Mouse (Mus musculus) liver, embryonic 14.5 days (tissue): ENCODE measurements at regions not wholly inside any gene's neighbourhood (a gene's known extent, or its start where the extent isn't known, plus 50 kb on each side); places are given as distances from the start of the nearest gene placed in this dataset.

ENCODE experiments used
- ATAC-seq: fragments of 200-750 bp; cut with Nextera tagmentation; 2 replicates; pipeline ENCODE4 v1.8.0; 2017; ENCODE audit warnings: moderate number of reproducible peaks, mild to moderate bottlenecking, moderate library complexity; ENCODE audit not compliant: insufficient read depth
- DNase-seq, 3 experiments: peaks; one replicate each; pipeline ENCODE4 v3.0.0-alpha.2; 2012 to 2013; ENCODE audit warnings: low read depth in 3 of 3, low spot score in 3 of 3
- H3K27ac ChIP-seq: fragments of 300-500 bp; sonication (generic); 2 replicates; pipeline ENCODE4 v1.5.1; 2014; ENCODE audit warnings: moderate library complexity, mild to moderate bottlenecking, control low read depth, inconsistent platforms
- H3K27me3 ChIP-seq: fragments of 300-500 bp; sonication (generic); 2 replicates; pipeline ENCODE4 v1.6.1; 2014; ENCODE audit warnings: mild to moderate bottlenecking, low read length, moderate library complexity; ENCODE audit not compliant: control insufficient read depth, insufficient read depth
- H3K36me3 ChIP-seq: fragments of 300-500 bp; sonication (generic); replicated peaks from 2 replicates; pipeline ENCODE4 v1.6.1; 2014; ENCODE audit warnings: low read depth; ENCODE audit not compliant: control insufficient read depth, insufficient read depth
- H3K4me1 ChIP-seq, 2 experiments: fragments of 200-500 bp in 1 of 2; fragments of 300-500 bp in 1 of 2; sonication (generic) in 1 of 2; replicated peaks; 2 replicates each; pipeline ENCODE4 v1.6.1; 2012 to 2014; ENCODE audit warnings: antibody characterized with exemption in 1 of 2, inconsistent platforms in 1 of 2, low read length in 1 of 2; ENCODE audit not compliant: control insufficient read depth in 2 of 2, insufficient read depth in 2 of 2
- H3K4me2 ChIP-seq: fragments of 300-500 bp; sonication (generic); 2 replicates; pipeline ENCODE4 v1.6.1; 2014; ENCODE audit warnings: low read depth, mild to moderate bottlenecking, control low read depth, moderate library complexity
- H3K4me3 ChIP-seq, 2 experiments: fragments of 200-500 bp in 1 of 2; fragments of 300-500 bp in 1 of 2; sonication (generic) in 1 of 2; 2 replicates each; pipeline ENCODE4 v1.5.1; 2012 to 2014; ENCODE audit warnings: low read depth in 2 of 2, low read length in 2 of 2, mild to moderate bottlenecking in 2 of 2, control low read depth in 1 of 2, inconsistent platforms in 1 of 2, moderate library complexity in 1 of 2; ENCODE audit not compliant: insufficient read depth in 1 of 2
- H3K9ac ChIP-seq: fragments of 300-500 bp; sonication (generic); replicated peaks from 2 replicates; pipeline ENCODE4 v1.6.1; 2014; ENCODE audit warnings: mild to moderate bottlenecking, control low read depth, moderate library complexity
- H3K9me3 ChIP-seq: fragments of 300-500 bp; sonication (generic); 2 replicates; pipeline ENCODE4 v1.6.1; 2016; ENCODE audit warnings: low read length, mixed read lengths; ENCODE audit not compliant: control insufficient read depth
- CTCF ChIP-seq: IDR thresholded peaks from 2 replicates; pipeline ENCODE4 v1.5.1; 2016; ENCODE audit warnings: antibody characterized with exemption, low read depth, control low read depth
- EP300 ChIP-seq: IDR thresholded peaks from 2 replicates; pipeline ENCODE4 v1.6.1; 2016; ENCODE audit warnings: antibody characterized with exemption, low read depth
- WGBS: fragments of 180-500 bp; shearing (Covaris S2); extraction: QIAGEN DNeasy Blood & Tissue Kit; methylation state at CpG from one replicate; pipeline ENCODE4 v1.1.7; 2014; ENCODE audit not compliant: insufficient replicate concordance; 5-methylcytosine and 5-hydroxymethylcytosine counted together

GRCm38 (mm10) chr1:168546156-168546555 is 114.1 kb upstream of the Pbx1 start:
- no peaks in the 10 kb centered on the region for H3K4me1 ChIP-seq
- no peaks in the 10 kb centered on the region for H3K27me3 ChIP-seq
- TF ChIP-seq CTCF (no peak), EP300 (no peak)
- H3K27ac ChIP-seq = no peak overlapping the region
- 67% methylated on average over 3 of the region's 3 CpGs for WGBS
- no peaks in the 10 kb centered on the region for H3K9me3 ChIP-seq
- H3K4me3 ChIP-seq = no peak overlapping the region
- no peak overlapping the region for H3K4me2 ChIP-seq
- DNase-seq (no peak), ATAC-seq (no peak)
- H3K36me3 ChIP-seq = no peaks in the 10 kb centered on the region
- no peak overlapping the region for H3K9ac ChIP-seq

- TF ChIP-seq EP300 (no peak), CTCF (no peak)
- no peaks in the 10 kb centered on the region for H3K4me1 ChIP-seq
- no peak for ATAC-seq
- no peak overlapping the region for H3K4me2 ChIP-seq
- no peaks in the 10 kb centered on the region for H3K27me3 ChIP-seq
- H3K4me3 ChIP-seq = no peak overlapping the region
- H3K27ac ChIP-seq = no peak overlapping the region
- 45% methylated on average over 7 of the region's 7 CpGs for WGBS
- no peaks in the 10 kb centered on the region for H3K9me3 ChIP-seq
- H3K36me3 ChIP-seq = no peaks in the 10 kb centered on the region
- DNase-seq = no peak
- no peak overlapping the region for H3K9ac ChIP-seq
These were observed 113.2 kb upstream of the Pbx1 start for GRCm38 (mm10) chr1:168545072-168545780.

GRCm38 (mm10) chr1:168541231-168541630 is 109.2 kb upstream of the Pbx1 start:
- Histone ChIP-seq H3K27ac (no peak overlapping the region), H3K4me1 (no peaks in the 10 kb centered on the region), H3K4me3 (no peak overlapping the region), H3K9ac (no peak overlapping the region), H3K36me3 (no peaks in the 10 kb centered on the region), H3K9me3 (no peaks in the 10 kb centered on the region), H3K27me3 (no peaks in the 10 kb centered on the region), H3K4me2 (no peak overlapping the region)
- no peak for DNase-seq
- no peak for ATAC-seq
- WGBS = 50% methylated on average over 2 of the region's 2 CpGs
- TF ChIP-seq CTCF = no peak
- no peak for TF ChIP-seq EP300

GRCm38 (mm10) chr1:168518087-168518486 is 86.0 kb upstream of the Pbx1 start:
- no peak overlapping the region for H3K9ac ChIP-seq
- 78% methylated on average over 6 of the region's 6 CpGs for WGBS
- H3K9me3 ChIP-seq = no peaks in the 10 kb centered on the region
- no peak for DNase-seq
- TF ChIP-seq EP300 = no peak
- TF ChIP-seq CTCF = no peak
- H3K27ac ChIP-seq = no peak overlapping the region
- H3K27me3 ChIP-seq = no peaks in the 10 kb centered on the region
- H3K4me1 ChIP-seq = no peaks in the 10 kb centered on the region
- no peak for ATAC-seq
- no peaks in the 10 kb centered on the region for H3K36me3 ChIP-seq
- no peak overlapping the region for H3K4me2 ChIP-seq
- H3K4me3 ChIP-seq = no peak overlapping the region

- H3K4me3 ChIP-seq = no peak overlapping the region
- ATAC-seq = no peak
- H3K27ac ChIP-seq = no peak overlapping the region
- no peak for DNase-seq
- TF ChIP-seq EP300 (no peak), CTCF (no peak)
- no peak overlapping the region for H3K9ac ChIP-seq
- 48% methylated on average over 1 of the region's 1 CpGs for WGBS
- H3K4me2 ChIP-seq = no peak overlapping the region
- H3K27me3 ChIP-seq = no peaks in the 10 kb centered on the region
- no peaks in the 10 kb centered on the region for H3K36me3 ChIP-seq
- no peaks in the 10 kb centered on the region; a peak in 1 of 4 replicates for H3K4me1 ChIP-seq
- no peaks in the 10 kb centered on the region for H3K9me3 ChIP-seq
These were observed 74.3 kb upstream of the Pbx1 start for GRCm38 (mm10) chr1:168506326-168506725.
